Mouse (Mus musculus) right cerebral cortex, adult 18-20 months (tissue): ENCODE results near the gene Bag3.
"Not testable (repeated sequence)": the region's sequence is repeated elsewhere in the genome, so short reads cannot be mapped to it uniquely, and the experiment has no call there.

Experiments
- DNase-seq: peaks from one replicate; pipeline ENCODE4 v3.0.0; 2022; ENCODE audit warnings: mixed read lengths

Gene Bag3

DNA sequence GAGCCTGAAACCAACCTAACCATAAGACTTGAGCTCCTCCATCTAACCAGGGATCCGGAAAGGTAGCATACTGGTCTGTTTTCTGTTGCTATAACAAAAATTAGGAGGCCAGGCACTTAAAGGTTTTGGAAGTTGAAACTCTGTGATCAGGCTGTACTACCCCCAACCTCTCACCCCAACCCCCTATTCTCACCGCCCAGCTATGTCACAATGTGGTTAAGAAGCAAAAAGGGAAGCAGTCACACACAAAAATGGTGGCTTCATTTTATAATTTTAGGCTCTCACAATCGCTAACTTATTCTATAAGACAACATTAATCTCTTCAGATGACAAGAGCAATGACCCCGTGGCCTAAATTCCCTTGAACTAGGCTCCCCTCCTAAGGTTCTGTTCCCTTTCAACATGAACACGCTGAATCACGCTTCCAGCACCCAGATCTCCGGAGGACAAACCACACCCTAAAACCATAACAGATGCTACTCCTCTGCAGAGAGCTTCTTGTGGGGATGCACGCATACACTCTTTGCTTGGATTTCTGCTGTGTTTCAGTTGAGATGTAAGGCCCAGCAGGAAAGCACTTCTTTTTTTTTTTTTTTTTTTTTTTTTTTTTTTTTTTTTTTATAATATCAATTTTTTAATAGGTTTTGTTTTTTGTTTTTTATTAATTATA lies 46.7 kb downstream of the Bag3 start:
- DNase-seq: no peak

DNA sequence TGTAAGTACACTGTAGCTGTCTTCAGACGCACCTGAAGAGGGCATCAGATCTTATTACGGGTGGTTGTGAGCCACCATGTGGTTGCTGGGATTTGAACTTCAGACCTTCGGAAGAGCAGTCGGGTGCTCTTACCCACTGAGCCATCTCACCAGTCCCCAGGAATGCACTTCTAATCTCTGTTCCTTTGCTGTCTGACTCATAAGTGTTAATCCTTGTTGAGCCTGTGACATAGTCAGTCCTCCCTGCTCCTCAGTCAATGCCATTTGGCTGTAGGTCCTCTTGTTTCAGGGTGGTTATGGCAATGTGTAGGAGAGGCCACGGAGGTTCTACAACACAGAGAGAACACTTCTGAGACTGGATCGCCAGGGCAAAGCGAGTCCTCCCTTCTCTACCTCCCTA lies 47.2 kb downstream of the Bag3 start:
- DNase-seq: not testable (repeated sequence)

DNA sequence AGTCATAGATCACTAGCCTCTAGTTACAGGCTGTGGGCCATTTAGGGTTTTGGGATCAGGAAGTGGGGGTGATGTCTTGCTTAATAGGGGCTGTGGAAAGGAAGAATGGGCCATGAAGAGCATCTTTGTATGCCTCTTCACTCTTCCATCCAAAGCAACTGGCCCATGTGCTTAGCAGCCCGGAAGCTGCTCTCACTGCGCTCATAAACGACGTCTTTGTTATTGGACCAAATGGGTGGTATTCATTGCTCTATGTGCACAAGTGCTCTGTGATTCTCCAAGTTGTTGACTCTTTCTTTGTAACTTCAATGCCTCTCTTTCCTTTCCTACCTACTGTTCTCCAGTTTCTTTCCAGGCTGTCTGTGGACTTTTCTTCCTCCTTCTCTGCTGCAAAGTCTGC lies 48.6 kb downstream of the Bag3 start:
- no peak for DNase-seq

DNA sequence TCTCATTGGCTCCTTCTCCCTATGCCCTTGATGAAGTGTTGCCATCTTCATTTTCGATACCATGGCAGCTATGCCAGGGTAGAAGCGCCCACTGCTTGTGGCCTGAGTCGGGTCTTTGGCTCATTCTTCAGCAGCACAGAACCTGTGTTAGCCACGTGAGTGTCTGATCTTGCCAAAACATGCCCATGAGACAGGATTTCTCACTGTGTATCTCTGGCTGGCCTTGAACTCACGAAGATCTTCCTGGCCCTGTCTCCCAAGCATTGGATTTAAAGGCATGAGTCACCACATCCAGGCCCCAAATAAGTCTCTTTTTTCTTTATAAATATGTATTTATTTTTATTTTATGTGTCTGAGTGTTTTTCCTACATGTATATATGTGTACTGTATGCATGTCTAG lies 51.8 kb downstream of the Bag3 start:
- DNase-seq: no peak

DNA sequence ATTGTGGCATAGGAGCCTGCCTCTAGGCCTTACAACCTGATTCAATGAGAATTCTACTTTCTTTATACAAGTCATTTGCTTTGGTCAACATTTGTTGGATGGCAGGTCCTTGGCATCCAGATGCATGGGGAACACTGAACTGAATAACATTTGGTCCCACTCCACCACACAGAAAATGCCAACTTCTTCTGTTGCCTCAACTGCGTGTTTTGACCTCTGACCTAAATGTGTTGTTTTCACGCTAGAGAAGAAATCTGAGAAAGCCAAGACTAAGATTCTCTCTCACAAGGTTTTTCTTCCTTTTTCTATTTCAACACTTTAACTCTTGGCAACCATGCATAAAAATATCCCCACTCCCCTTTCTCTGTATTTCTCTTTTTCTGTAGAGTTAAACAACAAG lies 52.4 kb downstream of the Bag3 start:
- no peak for DNase-seq

DNA sequence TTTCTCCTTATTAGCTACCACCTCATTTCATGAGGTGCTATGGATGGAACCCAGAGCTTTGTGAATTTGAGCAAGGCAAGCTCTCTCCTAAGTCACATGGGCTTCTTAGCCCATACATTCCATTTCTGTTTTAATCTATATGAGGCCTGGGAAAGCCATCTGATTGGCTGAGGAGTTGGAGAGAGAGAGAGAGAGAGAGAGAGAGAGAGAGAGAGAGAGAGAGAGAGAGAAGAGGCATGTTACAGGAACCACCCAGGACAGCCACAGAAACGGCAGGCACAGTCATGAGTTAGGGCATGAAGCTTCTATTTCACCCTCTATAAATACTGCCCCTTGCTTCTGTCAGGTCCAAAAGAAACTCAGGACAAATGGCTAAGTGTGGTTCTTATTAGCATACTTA lies 54.2 kb downstream of the Bag3 start:
- DNase-seq: no peak

DNA sequence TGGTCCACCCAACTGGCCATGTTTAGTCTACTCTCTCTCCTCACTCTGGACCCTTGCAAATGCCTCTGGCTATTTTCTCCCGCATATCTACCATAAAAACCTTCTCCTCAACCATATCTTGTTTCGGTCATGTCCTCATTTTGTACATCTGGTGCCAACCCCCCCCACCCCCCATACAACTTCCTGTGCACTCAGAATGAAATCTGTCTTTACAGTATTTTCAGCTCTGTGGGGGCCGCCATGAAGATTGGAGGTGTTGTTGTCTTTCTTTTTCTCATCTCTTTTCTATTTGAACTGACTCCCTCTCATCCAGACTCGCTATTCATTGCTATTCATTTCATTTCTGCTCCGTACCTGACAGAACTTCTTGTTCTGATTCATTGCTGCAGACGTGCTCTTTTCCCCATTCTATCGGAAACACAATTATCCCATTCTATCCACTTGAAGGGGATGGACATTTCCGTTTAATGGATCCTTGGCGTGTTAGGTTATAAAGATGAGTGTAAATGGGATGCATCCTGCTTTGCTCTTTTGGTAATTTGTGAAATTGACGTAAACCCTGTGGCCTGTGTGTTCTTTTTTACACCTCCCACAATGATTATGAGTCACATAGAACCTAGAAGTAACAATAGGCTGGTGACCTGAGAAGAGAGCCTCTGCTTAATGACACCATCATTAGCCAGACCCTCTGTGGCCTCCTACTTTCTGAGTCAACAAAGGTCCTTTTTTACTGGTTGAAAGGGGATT lies 55.0 kb downstream of the Bag3 start:
- DNase-seq: no peak

DNA sequence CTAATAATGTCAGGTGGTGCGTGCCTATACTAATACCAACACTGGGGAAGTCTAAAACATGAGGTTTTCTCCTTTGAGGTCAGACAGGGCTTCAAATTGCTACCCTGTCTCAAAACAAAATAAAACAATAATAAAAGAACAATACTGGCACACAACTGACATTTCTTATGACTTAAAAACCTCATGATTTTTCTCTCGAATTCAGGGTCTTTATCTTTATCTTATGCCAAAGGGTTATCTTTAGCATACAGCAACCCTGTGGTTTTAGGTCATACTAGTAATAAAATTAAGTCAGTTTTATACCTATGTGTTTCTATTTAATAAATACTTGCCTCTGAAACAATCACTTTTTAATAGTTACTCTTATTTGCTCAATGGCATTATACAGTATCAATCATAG lies 56.0 kb downstream of the Bag3 start:
- no peak for DNase-seq

DNA sequence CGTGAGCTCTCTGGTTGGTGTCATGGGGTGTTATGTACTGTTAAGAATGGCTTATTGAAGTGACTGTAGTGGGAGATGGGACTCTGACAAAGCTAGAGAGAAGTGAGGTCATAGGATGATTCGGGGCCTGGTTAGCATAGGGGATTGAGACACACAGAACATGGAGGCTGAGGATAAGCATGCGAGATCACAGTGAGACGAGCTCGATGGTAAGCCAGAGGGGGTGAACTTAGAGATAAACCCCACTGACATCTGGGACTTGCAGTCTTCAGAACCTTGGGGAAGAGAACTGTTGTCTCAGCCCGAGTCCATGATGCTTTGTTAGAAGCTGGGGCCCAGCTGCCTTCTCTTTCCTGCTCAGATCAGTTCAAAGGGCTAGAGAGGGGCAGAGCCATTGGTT lies 56.9 kb downstream of the Bag3 start:
- DNase-seq: no peak

DNA sequence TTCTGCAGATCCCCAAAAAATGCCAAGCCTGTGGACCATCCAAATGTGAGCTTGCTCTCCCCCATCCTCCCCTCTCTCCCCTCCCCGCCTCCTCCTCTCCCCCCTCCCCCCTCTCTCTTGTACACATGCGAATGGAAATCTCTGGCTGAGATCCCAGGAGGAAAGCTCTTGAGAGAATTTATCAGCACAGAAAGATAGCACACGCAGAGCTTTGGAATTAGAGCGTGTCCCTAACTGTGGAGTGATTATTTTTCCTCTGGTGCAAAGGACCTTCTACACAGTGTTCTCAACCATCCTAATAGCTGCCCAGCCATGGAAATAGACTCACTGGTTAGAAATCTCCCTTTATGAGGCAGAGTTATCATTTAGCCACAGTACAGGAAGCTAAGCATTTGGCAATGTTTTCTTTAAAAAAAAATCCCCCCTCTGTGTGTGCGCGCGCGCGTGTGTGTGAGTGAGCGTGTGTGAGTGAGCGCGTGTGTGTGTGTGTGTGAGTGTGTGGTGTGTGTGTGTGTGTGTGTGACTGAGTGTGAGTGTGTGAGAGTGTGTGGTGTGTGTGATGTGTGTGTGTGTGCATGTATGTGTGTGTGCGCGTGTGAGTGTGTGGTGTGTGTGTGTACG lies 58.6 kb downstream of the Bag3 start:
- DNase-seq: no peak

DNA sequence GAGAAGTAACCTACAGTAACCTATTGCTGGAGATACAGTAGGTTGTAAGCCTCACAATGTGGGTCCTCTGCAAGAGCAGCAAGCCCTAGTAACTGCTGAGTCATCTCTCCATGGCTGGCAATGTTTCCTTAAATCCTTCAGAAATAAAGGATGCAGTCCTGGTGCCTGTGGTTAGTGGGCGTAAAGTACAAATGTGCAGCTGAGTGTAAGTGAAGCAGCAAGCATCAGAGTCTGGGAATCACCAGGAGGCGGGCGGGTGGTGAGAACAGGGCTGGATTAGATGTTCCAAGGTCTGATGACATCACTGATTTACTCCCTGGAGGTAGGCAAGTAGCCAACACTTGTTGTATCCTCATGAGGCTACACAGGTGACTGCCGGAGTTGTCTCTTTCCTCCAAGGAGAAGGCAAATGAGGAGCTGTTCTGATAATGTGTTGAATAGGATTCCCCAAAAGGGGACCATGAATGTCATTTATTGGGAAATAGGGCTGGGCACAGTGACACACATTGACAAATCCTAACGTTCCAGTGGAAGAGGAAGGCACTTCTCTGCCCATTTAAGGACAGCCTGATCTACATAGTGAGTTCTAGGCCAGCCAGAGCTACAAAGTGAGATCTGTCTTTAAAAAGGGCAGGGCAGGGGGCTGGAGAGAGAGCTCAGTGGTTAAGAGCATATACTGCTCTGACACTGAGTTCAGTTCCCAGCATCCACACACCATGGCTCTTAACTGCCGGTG lies 60.0 kb downstream of the Bag3 start:
- DNase-seq: peak; percentile 89

DNA sequence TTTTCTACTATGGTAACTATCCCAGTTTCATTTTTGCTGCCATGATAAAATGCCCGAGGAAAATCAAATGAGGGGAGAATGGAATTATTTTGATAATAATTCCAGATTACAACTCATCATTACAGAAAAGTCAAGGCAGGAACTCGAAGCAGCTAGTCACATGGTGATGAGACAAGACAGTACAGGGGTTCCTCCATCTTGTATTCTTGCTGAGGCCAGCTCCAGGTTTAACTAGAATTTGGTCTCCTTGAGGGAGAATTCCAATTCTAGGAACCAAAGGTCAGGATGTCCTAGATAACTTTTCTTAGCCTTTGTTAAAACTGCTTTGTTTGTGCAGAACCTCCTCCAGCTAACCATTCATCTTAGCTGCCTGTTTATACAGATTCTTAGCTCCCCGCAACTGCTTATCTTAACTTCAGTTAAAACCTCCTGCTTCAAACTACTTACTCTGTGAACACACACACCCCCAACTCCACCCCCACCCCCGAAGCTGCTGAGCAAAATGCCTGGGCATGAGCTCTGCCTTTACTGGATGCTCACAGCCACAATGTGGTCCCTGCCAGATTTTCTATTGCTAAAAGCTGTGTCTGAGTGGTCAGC lies 64.0 kb downstream of the Bag3 start:
- no peak for DNase-seq

DNA sequence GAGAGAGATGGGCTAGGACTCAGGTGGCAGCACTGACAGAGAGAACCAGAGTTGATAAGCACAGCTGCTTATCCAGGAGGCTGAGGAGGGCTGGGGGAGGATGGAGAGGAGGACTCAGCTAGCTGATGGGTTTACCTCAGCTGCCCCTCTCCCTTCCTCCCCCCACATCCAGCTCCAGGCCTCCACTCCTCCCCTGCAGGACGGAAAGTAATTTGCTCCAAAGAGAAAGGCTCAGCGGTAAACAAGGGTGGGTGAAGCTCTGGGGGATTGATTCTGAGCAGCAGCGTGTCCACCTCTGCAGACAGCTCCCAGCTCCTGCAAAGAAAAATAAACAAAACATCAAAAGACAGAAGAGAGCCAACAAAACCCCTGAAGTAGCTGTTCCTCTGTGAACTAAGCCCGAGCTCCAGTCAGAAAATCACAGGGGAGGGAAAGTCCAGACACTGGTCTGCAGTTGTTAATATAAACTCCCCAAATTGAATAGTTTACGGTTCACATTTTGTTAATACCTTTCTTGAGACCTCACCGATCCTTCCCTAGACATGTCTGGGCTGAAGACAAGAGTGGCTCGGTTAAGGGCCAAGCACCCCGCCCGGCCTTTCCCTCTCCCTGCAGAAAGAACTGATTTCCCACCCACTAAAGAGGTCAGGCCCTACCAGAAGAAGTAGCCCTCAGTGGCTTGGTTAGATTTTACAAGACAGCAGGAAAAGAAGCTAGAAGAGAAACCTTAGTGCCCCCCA lies 68.1 kb downstream of the Bag3 start:
- peak; percentile 31 for DNase-seq

DNA sequence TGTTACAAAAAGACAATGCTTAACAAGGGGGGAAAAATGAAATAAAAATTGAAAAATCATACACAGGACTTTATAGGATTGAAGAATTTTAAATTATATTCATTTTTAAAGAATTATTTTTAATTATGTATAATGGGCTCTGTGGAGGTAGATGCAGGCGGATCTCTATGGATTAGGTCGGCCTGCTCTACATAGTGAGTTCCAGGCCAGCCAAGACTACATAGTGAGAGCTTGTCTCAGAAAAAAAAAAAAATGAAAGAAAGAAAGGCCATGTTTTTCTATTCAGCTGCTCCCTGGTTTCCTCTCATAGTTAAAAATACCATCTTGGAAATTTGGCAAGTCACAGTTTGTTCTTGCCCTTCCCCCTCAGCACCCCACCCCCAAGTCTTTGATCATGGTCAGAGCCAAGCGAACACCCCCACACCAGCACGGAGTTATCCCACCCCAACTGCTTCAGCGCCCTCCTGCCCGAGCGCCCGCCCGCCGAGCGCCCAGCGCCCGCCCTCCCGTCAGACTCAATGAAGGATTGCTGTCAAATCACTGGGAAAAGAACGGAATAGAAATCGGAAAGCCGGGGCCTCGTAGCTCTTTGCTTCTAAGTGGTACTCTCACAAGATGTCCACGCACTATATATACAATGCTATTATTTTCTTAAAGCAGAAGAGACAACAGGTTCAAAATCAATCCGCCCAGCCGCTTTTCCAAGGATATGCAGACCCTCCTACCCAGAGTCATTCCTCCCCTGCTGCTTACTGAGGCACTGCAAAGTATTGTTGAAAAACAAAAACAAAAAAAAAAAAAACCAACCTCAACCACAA lies 68.9 kb downstream of the Bag3 start:
- peak; percentile 52 for DNase-seq

DNA sequence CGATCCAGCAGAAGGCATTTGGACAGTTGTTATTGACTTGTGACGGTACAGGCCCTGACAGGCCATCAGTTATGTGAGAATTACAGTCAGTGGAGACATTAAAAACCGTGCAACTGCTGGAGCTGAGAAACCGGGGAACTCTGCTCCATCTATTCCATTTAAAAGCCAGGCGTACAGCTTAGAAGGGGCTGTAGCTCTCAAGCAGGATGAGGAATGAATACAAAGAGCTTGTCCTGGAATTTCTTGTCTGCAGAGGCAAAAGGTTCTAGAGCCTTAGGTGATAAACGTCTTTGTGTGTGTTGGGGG lies 69.5 kb downstream of the Bag3 start:
- no peak for DNase-seq

DNA sequence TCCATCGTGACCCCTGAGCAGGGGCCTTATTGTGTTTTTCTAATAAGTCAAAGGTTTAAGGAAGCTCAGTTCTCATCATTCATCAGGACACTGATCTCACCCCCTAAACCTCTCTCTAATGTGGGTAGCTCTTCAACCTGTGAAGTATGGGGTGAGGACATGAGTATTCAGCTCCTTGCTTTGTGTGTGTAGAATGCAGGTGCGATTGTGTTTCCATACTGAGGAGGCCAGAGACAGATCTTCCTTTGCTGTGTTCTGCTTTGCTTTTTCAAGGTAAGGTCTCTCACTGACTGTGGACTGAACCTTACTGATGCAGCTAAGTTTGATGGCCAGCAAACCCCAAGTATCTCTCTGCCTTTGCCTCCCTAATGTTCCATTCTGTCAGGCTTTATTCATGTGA lies 72.9 kb downstream of the Bag3 start:
- no peak for DNase-seq
